Mouse (Mus musculus): ENCODE measurements around the gene Ugt1a10.

DNA sequence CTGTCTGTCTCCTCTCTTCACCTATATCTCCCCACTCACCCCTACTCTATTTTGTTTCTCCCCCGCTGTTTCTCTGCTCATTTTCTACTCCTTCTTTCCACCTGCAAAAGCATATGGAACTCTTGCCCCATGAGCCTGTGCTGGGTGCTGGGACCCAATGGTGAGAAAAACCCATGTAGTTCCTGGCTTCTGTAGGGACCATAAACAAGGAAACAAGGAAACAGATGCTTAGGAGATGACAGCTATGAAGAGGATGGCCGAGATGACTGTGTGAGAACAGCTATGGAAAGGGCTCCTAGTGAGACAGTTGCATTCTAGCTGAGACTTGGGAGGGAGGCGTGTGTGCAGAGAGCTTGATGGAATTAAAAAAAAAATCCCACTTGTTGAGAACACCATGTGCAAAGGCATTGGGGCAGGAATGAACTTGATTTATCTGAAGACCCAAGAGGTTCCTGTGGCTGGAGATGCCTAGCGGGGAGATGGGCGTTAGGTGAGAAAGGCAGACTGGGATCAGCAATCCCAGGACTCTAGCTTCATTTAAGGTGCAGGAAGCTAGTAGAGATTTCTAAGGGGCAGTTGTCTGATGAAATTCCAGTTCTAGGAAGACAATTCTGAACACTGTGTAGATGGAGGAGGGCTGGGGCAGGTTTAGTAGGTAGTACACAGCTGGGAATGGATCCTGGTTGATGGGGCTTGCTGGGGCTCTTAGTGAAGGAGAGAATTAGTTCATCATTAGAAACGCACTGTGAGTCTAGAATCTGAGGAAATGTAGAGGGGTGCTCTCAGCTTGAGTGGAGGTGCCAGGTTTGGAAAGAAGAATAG lies 176.0 kb downstream of the Ugt1a10 start:
- TF ChIP-seq CTCF (IDR thresholded peaks at IDR 0.05; ENCODE audit: low read depth) (no peak), EP300 (IDR thresholded peaks at IDR 0.05; ENCODE audit: low read depth) (no peak)
